Mouse (Mus musculus) c-Kit-positive CD71-negative TER-119-negative erythroid progenitor cells, embryonic 14.5 days (primary cell): ENCODE results near the gene Srxn1.
A peak's percentile ranks its signal among the peaks of the same experiment; 100 is the strongest.
"Not testable (repeated sequence)": the region's sequence is repeated elsewhere in the genome, so short reads cannot be mapped to it uniquely, and the experiment has no call there.

Source experiments
- DNase-seq: peaks from one replicate; pipeline ENCODE4 v3.0.0-alpha.2; 2013; ENCODE audit warnings: low read depth

Srxn1 gene

GRCm38 (mm10) chr2:152105318-152106224 is at the start of gene Srxn1:
TSS of gene Srxn1 (plus strand) at chr2:152105516.
- DNase-seq: peak; percentile 80

- DNase-seq: no peak
Measured at GRCm38 (mm10) chr2:152056368-152057251, 48.7 kb upstream of the Srxn1 start.

- DNase-seq: no peak
Measured at GRCm38 (mm10) chr2:152057252-152057563, 48.1 kb upstream of the Srxn1 start.

- not testable (repeated sequence) for DNase-seq
Measured at GRCm38 (mm10) chr2:152062817-152063216, 42.5 kb upstream of the Srxn1 start.

GRCm38 (mm10) chr2:152068660-152069433 is 36.5 kb upstream of the Srxn1 start:
- no peak for DNase-seq

GRCm38 (mm10) chr2:152069434-152069786 is 35.9 kb upstream of the Srxn1 start:
- no peak for DNase-seq

- DNase-seq: no peak
Measured at GRCm38 (mm10) chr2:152069941-152070340, 35.4 kb upstream of the Srxn1 start.

GRCm38 (mm10) chr2:152074521-152074920 is 30.8 kb upstream of the Srxn1 start:
- no peak for DNase-seq

- no peak for DNase-seq
Measured at GRCm38 (mm10) chr2:152075294-152075889, 29.9 kb upstream of the Srxn1 start.

- DNase-seq: no peak
Measured at GRCm38 (mm10) chr2:152077337-152077736, 28.0 kb upstream of the Srxn1 start.

- DNase-seq: no peak
Measured at GRCm38 (mm10) chr2:152080685-152081541, 24.4 kb upstream of the Srxn1 start, which contains the start of gene Scrt2. TSS of gene Scrt2 (plus strand) at chr2:152081529.

- DNase-seq: peak; percentile 47
Measured at GRCm38 (mm10) chr2:152081641-152082448, 23.5 kb upstream of the Srxn1 start.

GRCm38 (mm10) chr2:152082456-152083285 is 22.6 kb upstream of the Srxn1 start:
- DNase-seq: no peak

GRCm38 (mm10) chr2:152083411-152083810 is 21.9 kb upstream of the Srxn1 start:
- DNase-seq: no peak

- DNase-seq: no peak
Measured at GRCm38 (mm10) chr2:152084298-152084697, 21.0 kb upstream of the Srxn1 start.

- no peak for DNase-seq
Measured at GRCm38 (mm10) chr2:152085414-152085813, 19.9 kb upstream of the Srxn1 start.

- DNase-seq: no peak
Measured at GRCm38 (mm10) chr2:152086451-152086850, 18.9 kb upstream of the Srxn1 start.

GRCm38 (mm10) chr2:152087111-152087510 is 18.2 kb upstream of the Srxn1 start:
- DNase-seq: no peak

GRCm38 (mm10) chr2:152089078-152089477 is 16.2 kb upstream of the Srxn1 start:
- no peak for DNase-seq
